Comparison of ENCODE assay signal across 9 mouse cellular contexts in the genomic region with DNA sequence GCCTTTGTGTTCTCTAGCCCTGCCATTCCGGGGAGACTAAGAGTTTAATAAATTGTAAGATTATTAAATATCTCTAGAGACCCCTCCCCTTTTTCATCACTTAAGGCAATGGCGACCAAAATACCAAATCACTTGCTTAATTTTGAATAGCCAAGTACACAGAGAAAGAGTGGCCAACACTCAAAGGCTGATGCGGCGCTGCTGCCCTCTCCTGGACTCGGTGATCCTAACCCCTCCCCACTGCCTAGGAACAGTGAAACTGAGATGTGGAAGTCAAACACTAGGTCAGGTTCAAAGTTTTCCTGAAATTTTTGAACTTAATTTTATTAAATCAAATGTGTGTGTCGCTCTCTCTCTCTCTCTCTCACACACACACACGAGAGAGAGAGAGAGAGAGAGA.
A peak's percentile ranks its signal among the peaks of the same experiment; 100 is the strongest.
DNase-seq lines count a peak whose midpoint lies in the region; ATAC-seq and TF ChIP-seq lines count a peak whose summit lies in the region.
"Had no signal": no experiment of that assay in that cellular context is flagged by ENCODE, and none has a peak within 500 bp of the region (broad histone marks: within the 10 kb centered on the region; RNA-seq: fewer than 3 reads in every experiment).

No protein-coding gene starts in this region.

- peak; percentile 79 for TF ChIP-seq CTCF in ES-Bruce4 (IDR thresholded peaks at IDR 0.05; ENCODE audit: low read depth, low read length)

- WGBS in embryonic facial prominence, embryonic 12.5 days: 18% methylated on average over 6 of the region's 7 CpGs

- no peaks in the 10 kb centered on the region for H3K4me1 ChIP-seq in ES-Bruce4 (ENCODE audit: control insufficient read depth, insufficient read depth, low read length)
- H3K4me1 ChIP-seq in embryonic facial prominence, embryonic 12.5 days: peaks cover 16% of the 10 kb centered on the region
- H3K4me1 ChIP-seq: stomach, embryonic 15.5 days had no signal

- 0 out of 2 replicates have a peak, but pooled peaks have one; percentile 47 for ATAC-seq in embryonic facial prominence, embryonic 12.5 days (ENCODE audit: insufficient number of reproducible peaks, insufficient read depth, low FRiP score, low TSS enrichment)
- no peak for ATAC-seq in erythroblast, adult 5-6 weeks (replicated peaks; ENCODE audit: low FRiP score, poor library complexity, severe bottlenecking)

- H3K27ac ChIP-seq in ES-Bruce4 (ENCODE audit: insufficient read depth, low read length): no peak overlapping the region
- no peak overlapping the region for H3K27ac ChIP-seq in embryonic facial prominence, embryonic 12.5 days
- H3K27ac ChIP-seq: stomach, embryonic 15.5 days had no signal

- H3K4me3 ChIP-seq in ES-Bruce4 (ENCODE audit: low read depth, low read length): no peak overlapping the region
- no peak overlapping the region for H3K4me3 ChIP-seq in embryonic facial prominence, embryonic 12.5 days
- H3K4me3 ChIP-seq: stomach, embryonic 15.5 days had no signal

- intact Hi-C loops in heart, postnatal 14 days (cut with DNase I): loop anchor here (2.0 to 10.0 kb wide), 3 partner anchors 407 to 1189 kb away; no protein-coding TSS in a partner anchor

- DNase-seq in adrenal gland, postnatal 10 days: peak; percentile 84
- DNase-seq in heart, postnatal 14 days: peak; percentile 73 to 81
- peak; percentile 65 to 86 for DNase-seq in kidney, postnatal 36 days
- DNase-seq in lung, postnatal 36 days: peak; percentile 71
- DNase-seq in right cerebral cortex, postnatal 10 days (ENCODE audit: low spot score in 2 of 2): peak; percentile 59 to 76

- no peaks in the 10 kb centered on the region; the same call in 1 of the 2 replicates for H3K9me3 ChIP-seq in ES-Bruce4 (replicated peaks; ENCODE audit: control insufficient read depth, insufficient read depth, low read length, poor library complexity, severe bottlenecking)
- H3K9me3 ChIP-seq in embryonic facial prominence, embryonic 12.5 days: no peaks in the 10 kb centered on the region
- H3K9me3 ChIP-seq: stomach, embryonic 15.5 days had no signal

- H3K9ac ChIP-seq in ES-Bruce4 (ENCODE audit: low read depth, poor library complexity, severe bottlenecking): no peak overlapping the region
- H3K9ac ChIP-seq in embryonic facial prominence, embryonic 12.5 days: no peak overlapping the region
- H3K9ac ChIP-seq: stomach, embryonic 15.5 days had no signal

- H3K36me3 ChIP-seq in ES-Bruce4 (ENCODE audit: control insufficient read depth, insufficient read depth, low read length, poor library complexity, severe bottlenecking): no peaks in the 10 kb centered on the region
- no peaks in the 10 kb centered on the region for H3K36me3 ChIP-seq in embryonic facial prominence, embryonic 12.5 days
- H3K36me3 ChIP-seq: stomach, embryonic 15.5 days had no signal

- no peak for TF ChIP-seq EP300 in ES-Bruce4 (IDR thresholded peaks at IDR 0.05; ENCODE audit: insufficient read depth, low read depth, low read length)

- no peak for TF ChIP-seq POLR2A in ES-Bruce4 (IDR thresholded peaks at IDR 0.05; ENCODE audit: insufficient read depth, low read length)

- no peaks in the 10 kb centered on the region for H3K27me3 ChIP-seq in ES-Bruce4 (ENCODE audit: control insufficient read depth, insufficient read depth, low read length, poor library complexity, severe bottlenecking)
- no peaks in the 10 kb centered on the region for H3K27me3 ChIP-seq in embryonic facial prominence, embryonic 12.5 days
- H3K27me3 ChIP-seq: stomach, embryonic 15.5 days had no signal

- H3K4me2 ChIP-seq in embryonic facial prominence, embryonic 12.5 days (replicated peaks): no peak overlapping the region
- H3K4me2 ChIP-seq: stomach, embryonic 15.5 days had no signal
